Mouse (Mus musculus): ENCODE measurements around the gene Gm11037.

Gm11037 gene

DNA sequence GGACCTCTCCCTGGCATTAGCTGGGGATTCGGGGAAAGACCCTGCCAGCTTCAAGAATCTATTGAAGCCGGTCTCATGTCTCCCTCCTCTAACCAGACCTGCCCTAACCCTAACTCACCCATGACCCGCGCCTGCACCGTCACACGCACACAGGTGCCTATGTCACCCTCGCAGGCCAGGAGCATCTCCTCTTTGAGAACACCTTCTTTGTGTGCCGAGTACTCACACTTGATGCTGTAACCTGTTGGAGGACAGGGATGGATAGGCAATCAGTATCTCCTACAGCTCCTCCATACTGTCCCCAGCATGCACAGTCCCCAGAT lies 13.7 kb downstream of the Gm11037 start:
- no peak for ATAC-seq (ENCODE audit: insufficient number of reproducible peaks, low FRiP score, low TSS enrichment)

DNA sequence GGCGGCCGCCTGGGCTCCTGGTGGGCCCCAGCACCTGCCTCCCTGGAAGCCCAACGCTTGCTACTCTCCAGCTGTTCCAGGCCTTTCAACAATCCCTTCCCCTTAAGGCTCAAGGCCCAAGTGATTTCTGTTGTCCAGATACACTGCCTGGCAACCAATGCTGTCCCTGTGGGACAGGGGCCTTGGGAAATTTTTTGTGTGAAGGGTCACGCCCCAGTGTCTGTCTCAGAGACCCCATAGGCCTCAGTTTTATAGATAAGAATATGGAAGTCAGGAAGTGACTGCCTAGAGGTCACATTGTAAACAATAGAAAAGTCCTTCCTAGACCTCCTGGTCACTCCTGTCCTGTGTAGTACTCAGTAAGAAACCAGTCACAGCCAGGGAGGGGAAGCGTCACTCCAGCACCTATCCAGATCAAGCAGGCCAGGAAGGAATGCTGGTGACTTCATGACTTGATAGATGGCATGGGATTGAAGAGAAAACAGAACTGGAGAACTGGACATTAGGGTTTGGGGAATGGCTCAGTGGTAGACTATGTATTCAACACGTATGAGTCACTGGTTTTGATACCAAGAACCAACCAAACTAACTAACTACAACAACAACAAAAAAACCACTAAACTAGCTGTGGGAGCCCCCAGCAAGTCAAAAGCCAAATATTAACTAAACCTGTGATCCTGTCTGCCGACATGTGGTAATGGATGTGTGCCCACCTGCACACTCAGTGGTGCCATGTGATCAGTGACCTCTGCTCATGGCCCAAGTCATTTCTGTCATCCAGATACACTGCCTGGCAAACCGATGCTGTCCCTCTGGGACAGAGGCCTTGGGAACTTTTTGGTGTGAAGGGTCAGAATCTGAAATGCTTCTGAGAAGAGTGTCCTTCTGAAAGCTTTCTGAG lies 15.3 kb downstream of the Gm11037 start:
- no peak for ATAC-seq (ENCODE audit: insufficient number of reproducible peaks, low FRiP score, low TSS enrichment)

DNA sequence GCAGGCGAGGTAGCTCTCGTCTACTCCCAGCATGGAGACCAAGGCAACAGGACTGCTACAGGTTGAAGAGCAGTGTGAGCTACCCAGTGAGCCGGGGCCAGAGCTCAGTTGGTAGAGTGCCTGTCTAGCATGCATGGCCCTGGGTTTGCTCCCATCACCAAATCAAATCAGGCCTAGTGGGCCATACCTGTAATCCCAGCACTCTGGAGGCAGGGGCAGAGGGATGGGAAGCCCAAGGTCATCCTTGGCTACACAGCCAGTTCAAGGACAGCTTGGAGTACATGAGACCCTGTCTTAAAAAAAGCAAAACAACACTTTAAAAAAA lies 15.9 kb downstream of the Gm11037 start:
- ATAC-seq (ENCODE audit: insufficient number of reproducible peaks, low FRiP score, low TSS enrichment), result no peak

DNA sequence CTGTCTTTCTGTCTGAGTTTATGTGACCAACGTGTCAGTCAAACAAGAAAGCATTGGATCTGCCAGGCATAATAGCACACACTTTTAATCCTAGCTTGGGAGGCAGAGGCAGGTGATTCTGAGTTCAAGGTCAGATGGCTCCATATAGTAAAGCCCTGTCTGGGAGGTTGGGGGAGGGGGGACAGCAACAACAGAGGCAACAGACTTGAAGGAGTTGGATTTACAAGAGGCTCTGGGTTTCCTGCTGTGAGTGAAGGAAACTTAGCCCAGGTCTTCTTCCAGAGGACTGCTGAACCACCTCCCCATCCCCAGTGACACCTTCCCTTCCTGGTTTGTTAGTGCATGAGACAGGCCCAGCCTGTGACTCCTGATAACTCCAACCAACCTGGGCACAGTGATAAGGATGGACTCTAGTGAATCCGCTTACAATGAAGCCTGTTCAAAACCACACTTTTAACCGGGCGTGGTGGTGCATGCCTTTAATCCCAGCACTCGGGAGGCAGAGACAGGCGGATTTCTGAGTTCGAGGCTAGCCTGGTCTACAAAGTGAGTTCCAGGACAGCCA lies 19.0 kb downstream of the Gm11037 start:
- ATAC-seq (ENCODE audit: insufficient number of reproducible peaks, low FRiP score, low TSS enrichment), result no peak

DNA sequence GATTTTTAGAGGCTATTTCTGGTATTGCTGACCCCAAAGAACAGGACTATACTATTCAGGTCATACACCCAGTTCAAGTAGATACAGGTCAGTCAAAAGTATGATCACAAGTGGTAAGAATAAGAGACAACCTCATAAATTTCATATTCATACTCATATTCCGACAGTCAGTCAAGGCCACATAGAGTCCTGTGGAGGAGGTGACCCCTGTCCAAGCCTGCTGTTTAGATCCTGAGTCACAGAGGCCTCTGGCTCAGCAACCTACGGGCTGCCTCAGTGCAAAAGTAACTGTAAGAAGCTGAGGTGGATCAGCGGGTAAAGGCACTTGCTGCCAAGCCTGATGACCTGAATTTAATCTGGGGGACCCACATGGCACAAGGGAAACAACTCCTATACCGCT lies 20.7 kb downstream of the Gm11037 start:
- ATAC-seq (ENCODE audit: insufficient number of reproducible peaks, low FRiP score, low TSS enrichment), result no peak

DNA sequence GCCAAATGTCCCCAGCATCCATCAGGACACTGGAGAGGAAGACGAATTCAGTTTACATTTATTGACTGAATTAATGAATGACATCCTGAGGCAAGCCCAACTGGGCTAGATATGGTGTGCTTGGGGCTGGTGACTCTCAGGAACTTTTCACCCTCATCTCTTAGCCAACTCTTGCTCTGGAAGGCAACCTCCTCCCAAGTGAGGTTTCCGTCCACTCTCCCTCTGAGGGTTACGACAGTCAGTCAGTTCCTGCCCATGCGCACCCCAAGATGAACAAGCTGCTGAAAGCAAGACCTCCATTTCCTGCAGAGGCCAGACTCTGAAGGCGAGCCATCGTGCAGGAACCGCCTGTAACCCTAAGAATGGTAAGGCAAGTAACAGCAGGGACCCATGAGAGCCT lies 23.7 kb downstream of the Gm11037 start:
- no peak for ATAC-seq (ENCODE audit: insufficient number of reproducible peaks, low FRiP score, low TSS enrichment)

DNA sequence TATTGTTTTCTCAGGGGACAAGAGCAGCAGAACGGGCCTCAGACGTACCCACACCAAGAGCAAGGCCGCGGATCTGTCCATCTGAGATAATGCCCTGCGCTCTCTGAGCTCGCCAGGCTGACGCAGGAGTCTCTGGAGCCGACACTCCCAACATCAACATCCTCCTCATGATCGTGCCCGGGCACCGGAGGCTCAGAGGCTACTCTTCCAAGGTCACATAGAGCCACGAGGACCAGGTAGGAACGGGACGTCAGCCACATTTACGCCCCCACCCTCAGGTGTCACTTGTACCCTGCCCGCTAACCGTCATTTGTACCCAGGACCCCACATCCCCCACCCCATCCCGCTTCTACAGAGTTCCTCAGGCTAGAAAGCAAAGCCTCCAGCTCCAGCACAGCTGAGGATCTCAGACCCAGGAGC lies 26.2 kb downstream of the Gm11037 start:
- peak; percentile 41; the same call in 1 of the 2 replicates for ATAC-seq (ENCODE audit: insufficient number of reproducible peaks, low FRiP score, low TSS enrichment)

DNA sequence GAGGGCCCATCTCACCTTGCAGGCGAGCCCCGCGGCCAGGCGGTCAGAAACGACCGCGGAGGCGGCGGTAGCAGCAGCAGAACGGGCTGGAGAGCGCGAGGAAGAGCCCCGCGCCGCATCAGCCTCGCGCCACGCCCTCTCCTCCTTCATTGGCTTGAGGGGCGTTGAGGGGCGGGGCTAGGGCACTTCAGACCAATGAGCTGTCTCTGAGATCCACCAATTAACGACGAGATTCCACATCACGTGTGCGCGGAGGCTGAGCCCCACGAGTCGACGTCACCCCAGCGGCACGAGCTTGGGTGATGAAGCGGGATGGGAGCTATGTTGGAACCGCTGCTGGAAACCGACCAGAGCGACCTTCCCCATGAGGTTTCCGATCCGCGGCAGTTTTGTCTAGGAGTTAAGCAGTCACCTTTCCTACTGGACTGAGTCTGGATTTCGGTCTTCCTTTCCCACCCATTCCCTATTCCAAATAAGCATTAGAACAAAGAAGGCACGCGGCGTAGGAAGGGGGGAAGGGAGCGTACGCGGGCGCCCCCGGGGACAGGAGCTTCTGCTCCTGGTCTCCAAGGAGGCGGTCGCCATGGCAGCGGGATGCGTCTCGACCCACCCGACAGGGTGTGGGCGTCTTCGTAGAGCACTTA lies 26.8 kb downstream of the Gm11037 start, which contains the start of gene 1700037H04Rik:
Gene 1700037H04Rik, minus strand, starts transcription at position 144 of the 644 bp plus-strand sequence.
- peak; percentile 98 for ATAC-seq (ENCODE audit: insufficient number of reproducible peaks, low FRiP score, low TSS enrichment)

DNA sequence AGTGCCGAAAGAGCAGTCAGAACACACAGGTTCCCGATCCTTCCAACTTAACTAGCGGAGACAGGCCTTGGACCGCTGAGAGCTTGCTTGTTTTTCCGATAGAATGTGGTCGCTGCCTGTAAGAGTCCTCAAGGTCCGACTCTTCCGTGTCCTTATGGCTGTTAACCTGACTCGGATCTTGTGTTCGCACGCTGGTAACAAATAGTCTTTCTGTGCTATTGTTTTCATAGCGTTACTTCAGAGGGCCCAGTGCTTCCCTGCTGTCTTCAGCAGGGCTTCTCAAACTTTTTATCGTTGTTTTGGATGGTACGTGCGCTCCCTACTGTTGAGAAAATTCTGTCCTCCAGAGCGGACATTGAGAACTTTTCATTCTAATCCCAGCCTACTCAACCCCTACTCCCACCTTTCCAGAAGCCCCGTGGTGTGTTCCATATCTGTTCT lies 27.4 kb downstream of the Gm11037 start:
- ATAC-seq (ENCODE audit: insufficient number of reproducible peaks, low FRiP score, low TSS enrichment), result no peak

DNA sequence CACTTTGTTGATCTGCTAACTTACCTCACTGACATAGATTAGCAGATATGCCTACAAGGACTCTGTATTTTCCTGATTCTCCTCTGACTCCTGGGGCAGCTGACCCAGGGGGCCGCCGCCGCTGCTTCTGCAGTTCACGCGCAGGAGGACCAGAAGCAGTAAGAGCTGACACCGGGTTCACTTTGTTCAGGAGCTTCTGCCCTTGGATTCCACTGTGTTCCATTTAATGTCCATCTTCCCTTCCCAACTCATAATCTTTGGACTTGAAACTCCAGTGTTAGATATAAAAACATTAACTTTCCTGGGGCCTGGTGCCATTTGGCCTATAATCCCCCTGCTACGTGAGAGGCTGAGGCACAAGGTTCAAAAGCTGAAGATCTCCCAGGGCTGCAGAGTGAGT lies 30.6 kb downstream of the Gm11037 start:
- no peak for ATAC-seq (ENCODE audit: insufficient number of reproducible peaks, low FRiP score, low TSS enrichment)

DNA sequence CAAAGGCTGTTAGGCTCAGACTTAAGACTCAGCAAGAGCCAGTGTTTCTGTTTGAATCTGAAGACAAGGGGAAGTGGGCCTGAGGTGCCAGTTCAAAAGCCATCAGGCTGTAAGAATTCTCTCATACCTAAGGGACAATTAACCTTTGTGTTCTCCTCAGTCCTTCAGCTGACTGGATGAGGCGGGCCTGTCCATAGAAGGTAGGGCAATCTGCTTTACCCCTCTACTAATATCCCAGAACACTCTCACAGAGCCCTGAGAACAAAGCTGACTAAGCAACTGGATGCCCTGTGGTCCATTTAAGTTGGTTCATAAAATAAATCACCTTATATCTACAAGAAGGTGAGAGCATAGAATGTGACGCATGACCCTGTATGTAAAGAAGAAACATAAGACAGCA lies 32.9 kb downstream of the Gm11037 start:
- ATAC-seq (ENCODE audit: insufficient number of reproducible peaks, low FRiP score, low TSS enrichment), result no peak

DNA sequence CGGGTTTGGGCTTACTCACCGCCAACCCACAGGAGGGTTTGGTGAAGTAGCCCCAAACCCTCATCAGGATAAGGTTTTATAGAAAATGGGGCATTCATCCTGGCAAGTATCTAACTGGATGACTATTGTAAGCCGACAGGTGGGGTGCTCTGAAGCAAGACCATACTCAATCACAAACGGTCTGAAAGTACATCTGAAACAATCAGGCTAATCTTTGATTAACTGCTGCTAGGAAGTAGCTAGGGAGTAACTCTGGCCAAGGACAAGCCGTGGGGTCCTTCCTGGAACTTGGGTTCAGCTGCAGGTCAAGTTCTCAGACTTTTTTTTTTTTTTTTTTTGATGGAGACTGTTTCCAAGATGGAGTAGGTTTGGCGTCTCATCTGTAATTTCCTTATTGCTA lies 34.7 kb downstream of the Gm11037 start:
- no peak for ATAC-seq (ENCODE audit: insufficient number of reproducible peaks, low FRiP score, low TSS enrichment)

DNA sequence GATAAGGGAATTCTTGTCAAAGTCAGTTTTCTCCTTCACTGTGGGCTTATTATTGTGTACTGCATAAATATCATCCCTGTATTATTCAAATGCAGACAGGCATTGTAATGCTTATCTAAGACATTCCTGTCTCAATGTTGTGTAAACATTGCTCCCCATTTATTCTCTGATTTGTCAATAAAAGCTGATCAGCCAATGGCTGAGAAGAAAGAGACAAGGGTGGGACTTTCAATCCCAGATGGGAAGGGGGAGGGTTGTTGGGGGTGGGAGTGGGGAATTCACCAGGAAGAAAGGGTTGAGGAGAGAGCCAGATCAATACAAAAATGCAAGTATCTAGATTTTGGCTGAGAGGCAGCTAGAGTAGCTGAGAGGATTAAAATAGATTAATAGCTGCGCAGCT lies 35.6 kb downstream of the Gm11037 start:
- ATAC-seq (ENCODE audit: insufficient number of reproducible peaks, low FRiP score, low TSS enrichment), result no peak

DNA sequence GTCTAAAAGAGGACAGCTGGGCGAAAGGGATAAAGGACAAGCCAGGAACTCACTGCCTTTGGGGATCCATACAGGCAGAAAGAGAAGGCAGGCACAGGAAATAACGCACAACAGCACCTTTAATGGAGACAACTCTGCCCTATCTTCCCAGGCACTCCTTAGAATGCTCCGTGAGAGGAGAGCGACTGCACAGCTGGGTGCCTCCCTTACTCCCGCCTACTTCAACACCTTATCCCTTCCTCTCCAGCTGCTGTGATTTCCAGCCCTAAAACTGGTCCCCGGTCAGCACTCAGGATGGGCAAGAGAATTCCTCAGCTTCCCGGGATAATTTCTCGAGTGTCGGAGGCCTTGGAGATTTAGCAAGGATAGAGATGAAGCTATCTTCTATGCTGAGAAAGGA lies 37.6 kb downstream of the Gm11037 start:
- ATAC-seq (ENCODE audit: insufficient number of reproducible peaks, low FRiP score, low TSS enrichment), result no peak

DNA sequence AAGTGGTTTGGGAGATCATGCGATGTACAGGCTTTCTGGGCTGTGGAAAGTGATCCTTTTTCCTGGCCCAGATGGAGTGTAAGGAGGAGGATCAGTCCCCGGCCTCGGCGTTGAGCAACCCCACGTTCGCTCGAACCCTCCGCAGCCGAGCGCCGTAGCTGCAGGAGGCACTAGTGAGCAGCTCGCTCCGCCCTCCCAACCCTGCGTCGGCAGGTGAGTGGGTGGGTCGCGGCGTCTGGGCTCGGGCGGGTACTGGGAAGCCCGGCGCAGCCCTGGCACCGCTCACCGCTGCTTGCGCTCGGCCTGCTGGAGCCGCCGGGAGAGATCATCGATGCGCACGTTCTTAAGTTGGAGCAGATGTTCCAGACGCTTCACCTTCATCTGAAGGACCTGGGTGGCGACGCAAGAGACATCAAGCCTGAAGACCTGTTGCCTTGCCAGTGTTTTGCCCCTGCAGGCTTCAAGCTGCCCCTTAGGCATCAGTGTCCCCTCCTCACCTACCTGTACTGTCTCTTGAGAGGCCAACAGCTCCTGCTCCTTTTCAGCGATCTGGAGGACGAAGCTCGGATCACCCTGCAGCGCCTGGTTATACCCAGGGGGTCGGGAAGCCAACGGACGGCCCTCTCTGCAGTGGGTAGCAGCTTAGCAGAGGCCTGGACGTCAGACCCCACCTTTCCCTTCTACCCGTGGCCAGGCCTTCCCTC lies 38.3 kb downstream of the Gm11037 start:
- no peak for ATAC-seq (ENCODE audit: insufficient number of reproducible peaks, low FRiP score, low TSS enrichment)

DNA sequence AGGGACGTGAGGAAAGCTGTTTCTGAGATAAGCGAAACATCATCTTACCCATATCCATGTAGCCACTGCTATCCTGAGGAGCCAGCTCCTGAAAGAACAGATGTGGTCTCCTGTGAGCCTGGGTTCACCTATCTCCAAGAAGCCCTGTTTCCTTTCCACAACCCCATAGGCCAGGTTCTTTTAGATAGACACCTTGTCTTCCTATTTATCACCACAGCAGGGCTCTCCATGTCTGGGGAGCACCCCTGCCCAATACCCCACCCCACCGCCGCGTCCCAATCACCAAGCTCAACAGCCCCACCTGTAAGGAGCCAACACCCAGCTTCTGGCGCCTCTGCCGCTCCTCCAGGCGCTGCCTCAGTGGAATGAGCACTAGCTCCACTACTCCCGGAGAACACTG lies 39.0 kb downstream of the Gm11037 start:
- ATAC-seq (ENCODE audit: insufficient number of reproducible peaks, low FRiP score, low TSS enrichment), result no peak

DNA sequence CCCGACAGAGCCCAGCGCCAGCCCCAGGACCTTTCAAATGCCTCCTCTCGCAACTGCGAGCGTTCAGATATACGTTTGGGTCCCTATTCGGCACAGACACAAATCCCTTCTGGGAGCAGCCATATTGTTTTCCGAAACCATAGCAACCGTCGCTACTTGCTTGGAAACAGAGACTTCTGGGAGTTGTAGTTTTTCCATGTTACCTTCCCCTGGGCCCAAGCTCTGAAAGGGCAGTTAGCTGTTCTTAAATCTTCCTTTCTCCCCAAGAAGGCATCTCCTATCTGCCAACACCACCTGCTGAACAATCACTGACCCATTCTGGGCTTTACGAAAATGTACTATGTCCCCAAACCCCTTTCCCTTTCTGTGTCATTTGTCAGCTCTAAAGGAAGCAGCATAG lies 41.4 kb downstream of the Gm11037 start:
- ATAC-seq (ENCODE audit: insufficient number of reproducible peaks, low FRiP score, low TSS enrichment), result peak; percentile 75

DNA sequence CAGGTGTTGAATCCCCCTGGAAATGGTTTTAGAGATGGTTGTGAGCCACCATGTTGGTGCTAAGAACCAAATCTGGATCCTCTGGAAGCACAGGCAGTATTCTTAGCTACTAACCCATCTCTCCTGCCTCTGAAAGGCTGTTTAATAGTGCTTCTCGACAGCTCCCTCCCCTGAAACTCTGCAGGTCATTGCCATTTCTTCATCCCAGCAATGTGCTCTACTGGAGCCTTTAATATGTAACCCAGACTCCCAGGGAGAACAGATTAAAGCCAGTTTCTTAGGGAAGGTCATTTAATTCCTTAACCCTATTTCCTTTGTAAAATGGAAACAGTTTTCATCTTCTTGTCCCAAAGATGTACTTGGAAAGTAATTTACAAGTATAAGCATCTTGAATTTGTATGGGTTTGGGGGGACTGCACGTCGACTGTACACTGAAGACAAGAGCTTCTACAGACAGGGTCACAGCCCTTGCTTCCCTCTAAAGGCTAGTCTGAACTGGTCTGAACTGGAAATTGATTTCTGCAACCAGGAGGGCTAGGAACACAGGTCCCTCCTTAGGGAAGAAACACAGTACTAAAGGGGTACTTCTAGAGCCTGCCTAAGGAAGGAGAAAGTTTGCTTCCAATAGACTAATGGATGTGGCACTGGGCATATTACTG lies 42.1 kb downstream of the Gm11037 start:
- ATAC-seq (ENCODE audit: insufficient number of reproducible peaks, low FRiP score, low TSS enrichment), result no peak

DNA sequence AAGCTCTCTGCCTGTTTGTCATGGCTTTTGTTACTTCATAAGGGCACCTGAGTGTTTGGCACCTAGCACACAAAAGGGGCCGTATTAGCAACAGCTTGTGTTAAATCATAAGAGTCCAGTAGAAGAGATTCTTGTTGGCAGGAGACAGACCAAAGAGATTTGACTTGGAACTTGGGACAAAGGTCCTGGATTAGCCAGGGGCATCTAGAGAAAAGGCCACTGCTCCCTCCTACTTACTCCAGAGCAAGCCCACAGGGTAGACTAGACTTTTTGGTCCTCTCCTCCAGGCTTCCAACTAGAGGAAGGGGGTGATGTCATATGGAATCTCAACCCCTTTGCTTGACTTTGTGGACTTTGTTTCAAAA lies 42.6 kb downstream of the Gm11037 start:
- ATAC-seq (ENCODE audit: insufficient number of reproducible peaks, low FRiP score, low TSS enrichment), result no peak

DNA sequence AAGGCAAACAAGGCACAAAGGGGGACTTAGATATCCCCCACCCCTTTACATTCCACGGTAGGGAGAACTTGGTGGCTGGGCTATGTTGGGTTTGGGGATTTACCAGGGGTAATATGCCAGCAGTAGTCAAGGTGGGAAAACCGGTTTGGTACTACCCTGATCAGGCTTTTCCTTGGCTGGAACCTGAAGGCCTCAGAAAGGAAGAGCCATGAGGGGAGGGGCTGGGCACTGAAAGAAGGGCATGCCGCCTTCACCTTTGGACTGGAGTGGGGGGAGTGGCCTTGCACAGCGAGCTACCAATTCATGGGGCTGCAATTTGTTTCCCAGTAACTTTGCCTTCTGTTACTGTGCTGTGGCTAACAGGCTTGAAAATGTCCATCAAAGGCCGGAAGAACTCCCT lies 43.2 kb downstream of the Gm11037 start:
- ATAC-seq (ENCODE audit: insufficient number of reproducible peaks, low FRiP score, low TSS enrichment), result no peak

DNA sequence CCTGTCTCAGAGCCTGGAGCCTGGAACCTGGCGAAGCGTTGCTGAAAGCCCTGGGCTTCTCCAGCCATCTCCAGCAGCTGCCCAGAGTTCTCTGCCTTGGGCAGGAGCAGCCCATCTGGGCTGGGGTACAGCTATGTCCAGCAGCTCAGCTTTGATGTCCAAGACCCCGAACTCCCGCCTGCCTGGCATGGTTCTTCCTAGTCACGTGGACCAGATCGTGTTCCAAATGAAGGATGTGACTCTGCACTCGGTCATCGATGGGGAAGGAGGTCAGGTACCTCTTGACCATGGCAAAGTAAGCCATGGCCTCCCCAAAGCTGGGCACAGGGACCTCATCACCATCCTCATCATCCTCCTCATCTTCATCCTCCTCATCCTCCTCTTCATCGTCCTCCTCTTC lies 44.6 kb downstream of the Gm11037 start:
- ATAC-seq (ENCODE audit: insufficient number of reproducible peaks, low FRiP score, low TSS enrichment), result no peak
